Mouse (Mus musculus) midbrain, embryonic 11.5 days (tissue): ENCODE results near the gene Klhl8. TPM values are rescaled to one million over a fixed set of nuclear protein-coding genes. Genes with fewer than 3 reads are reported as not detected.

Source experiments
- ATAC-seq: fragments of 200-750 bp; cut with Nextera tagmentation; 2 replicates; pipeline ENCODE4 v1.8.0; 2017; ENCODE audit warnings: moderate TSS enrichment, moderate library complexity; ENCODE audit not compliant: low FRiP score
- DNase-seq: peaks from one replicate; pipeline ENCODE4 v3.0.0; 2015; ENCODE audit warnings: low spot score; ENCODE audit errors: missing footprints
- H3K27ac ChIP-seq: fragments of 300-500 bp; sonication (generic); 2 replicates; pipeline ENCODE4 v1.5.1; 2014; ENCODE audit warnings: low read depth, low read length
- H3K27me3 ChIP-seq: fragments of 300-500 bp; sonication (generic); 2 replicates; pipeline ENCODE4 v1.6.1; 2014; ENCODE audit warnings: mild to moderate bottlenecking, low read length, moderate library complexity, mixed read lengths; ENCODE audit not compliant: control insufficient read depth, insufficient read depth
- H3K36me3 ChIP-seq: fragments of 300-500 bp; sonication (generic); 2 replicates; pipeline ENCODE4 v1.6.1; 2014; ENCODE audit warnings: mild to moderate bottlenecking, low read length, moderate library complexity, mixed read lengths; ENCODE audit not compliant: control insufficient read depth, insufficient read depth
- H3K4me1 ChIP-seq: fragments of 300-500 bp; sonication (generic); 2 replicates; pipeline ENCODE4 v1.6.1; 2014; ENCODE audit warnings: low read length; ENCODE audit not compliant: control insufficient read depth, insufficient read depth
- H3K4me2 ChIP-seq: fragments of 300-500 bp; sonication (generic); 2 replicates; pipeline ENCODE4 v1.6.1; 2014; ENCODE audit warnings: mild to moderate bottlenecking, moderate library complexity
- H3K4me3 ChIP-seq: fragments of 300-500 bp; sonication (generic); 2 replicates; pipeline ENCODE4 v1.5.1; 2014; ENCODE audit warnings: low read depth, low read length
- H3K9ac ChIP-seq: fragments of 300-500 bp; sonication (generic); 2 replicates; pipeline ENCODE4 v1.6.1; 2014; ENCODE audit warnings: low read length
- H3K9me3 ChIP-seq: fragments of 300-500 bp; sonication (generic); 2 replicates; pipeline ENCODE4 v1.6.1; 2016; ENCODE audit warnings: low read length; ENCODE audit not compliant: control insufficient read depth
- WGBS: fragments of 180-500 bp; shearing (Covaris S2); extraction: QIAGEN DNeasy Blood & Tissue Kit; methylation state at CpG from one replicate; pipeline ENCODE4 v1.1.7; 2014; 5-methylcytosine and 5-hydroxymethylcytosine counted together
- polyA plus RNA-seq: library from polyadenylated mRNA; unstranded; fragments of >200 nt; fragmentation: Nextera tagmentation; extraction: Ambion mirVana; gene quantifications from 2 replicates; pipeline ENCODE4 v1.2.1, GENCODE M21; 2014

Klhl8 gene
- polyA plus RNA-seq, 1 experiment from 2014 or later, result 16.5 TPM

DNA sequence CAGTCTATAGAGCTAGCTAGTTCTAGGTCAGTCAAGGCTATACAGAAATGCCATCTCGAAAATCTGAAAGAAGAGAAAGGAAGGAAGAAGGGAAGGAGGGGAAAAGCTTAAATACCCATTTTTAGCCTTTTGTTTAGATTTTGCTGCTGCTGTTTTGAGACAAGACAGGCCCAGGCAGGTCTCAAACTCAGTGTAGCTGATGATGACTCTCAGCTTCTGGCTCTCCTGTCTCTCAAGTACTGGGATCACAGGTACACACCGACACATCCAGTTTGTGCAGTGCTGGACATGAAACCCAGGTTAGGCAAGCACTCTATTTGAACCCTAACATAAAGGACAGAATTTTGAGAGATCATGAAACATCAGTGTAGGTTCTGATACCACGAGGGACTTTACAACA is 1.6 kb downstream of the Klhl8 start:
- H3K9ac ChIP-seq, result no peak overlapping the region
- H3K9me3 ChIP-seq, result no peaks in the 10 kb centered on the region
- no peak overlapping the region for H3K27ac ChIP-seq
- no peaks in the 10 kb centered on the region for H3K36me3 ChIP-seq
- DNase-seq (peak; percentile 57), ATAC-seq (no peak)
- no peak overlapping the region for H3K4me3 ChIP-seq
- peaks cover 5% of the 10 kb centered on the region; the same call in 1 of the 2 replicates for H3K4me1 ChIP-seq
- H3K4me2 ChIP-seq, result no peak overlapping the region
- WGBS, result 75% methylated on average over 3 of the region's 3 CpGs
- no peaks in the 10 kb centered on the region; the same call in 1 of the 2 replicates for H3K27me3 ChIP-seq

DNA sequence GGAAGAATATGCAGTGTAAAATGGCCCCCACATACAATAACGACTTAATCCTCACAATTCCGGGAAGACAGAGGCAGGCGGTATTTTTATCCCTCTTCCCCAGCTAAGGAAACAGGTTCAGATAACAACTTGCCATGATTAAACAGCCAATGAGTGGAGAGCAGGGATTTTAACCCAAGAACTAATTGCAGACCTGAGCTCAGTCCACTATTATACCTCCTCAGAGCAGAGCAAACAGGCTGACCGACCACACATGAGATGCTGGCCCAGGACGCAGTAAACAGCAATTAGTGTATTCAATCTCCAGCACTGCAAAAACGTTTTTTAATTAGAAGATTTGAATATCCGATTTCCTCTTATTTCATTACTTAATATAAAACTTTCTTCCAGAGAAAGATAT is 2.2 kb downstream of the Klhl8 start:
- H3K9ac ChIP-seq, result no peak overlapping the region
- no peak overlapping the region for H3K4me3 ChIP-seq
- H3K4me2 ChIP-seq, result no peak overlapping the region
- no peak for ATAC-seq
- H3K27ac ChIP-seq, result no peak overlapping the region
- WGBS, result 63% methylated on average over 7 of the region's 7 CpGs
- H3K27me3 ChIP-seq, result no peaks in the 10 kb centered on the region; the same call in 1 of the 2 replicates
- H3K4me1 ChIP-seq, result peaks cover 5% of the 10 kb centered on the region; the same call in 1 of the 2 replicates
- H3K9me3 ChIP-seq, result no peaks in the 10 kb centered on the region
- DNase-seq, result peak; percentile 76
- H3K36me3 ChIP-seq, result no peaks in the 10 kb centered on the region

DNA sequence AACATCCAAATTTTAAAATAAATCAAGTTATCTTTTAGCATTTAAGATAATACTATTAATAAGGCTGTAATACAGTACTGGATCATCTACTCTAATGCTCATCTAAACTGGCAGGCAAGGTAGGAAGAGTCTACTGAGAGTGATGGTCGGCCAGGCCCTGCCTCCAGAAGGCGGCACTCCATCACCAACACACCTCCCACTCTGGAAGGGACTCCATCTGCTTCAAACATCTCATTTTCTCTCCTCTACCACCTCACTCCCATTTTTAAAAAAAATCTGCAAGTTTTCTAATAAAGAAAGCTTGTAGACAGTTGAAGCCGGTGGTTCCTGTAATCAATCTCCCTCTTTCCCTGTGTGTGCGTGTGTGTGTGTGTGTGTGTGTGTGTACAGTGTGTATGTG is 3.2 kb downstream of the Klhl8 start:
- 87% methylated on average over 4 of the region's 4 CpGs for WGBS

DNA sequence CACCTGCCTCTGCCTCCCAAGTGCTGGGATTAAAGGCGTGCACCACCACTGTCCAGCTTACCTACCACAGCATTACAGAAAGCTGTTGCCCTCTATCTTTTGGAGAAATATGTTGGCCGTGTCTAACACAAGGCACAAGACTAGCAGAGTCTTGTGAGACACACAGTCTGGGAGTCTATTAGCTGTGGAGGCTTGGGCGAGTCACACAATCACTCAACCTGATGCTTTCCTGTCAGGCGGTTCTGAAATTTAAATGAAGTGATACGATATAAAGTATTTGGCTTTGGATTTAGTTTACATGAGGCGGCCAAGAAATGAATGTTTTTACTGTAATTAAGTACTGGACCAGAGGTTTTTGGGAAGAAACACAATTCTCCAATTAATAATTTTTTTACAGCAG is 4.9 kb downstream of the Klhl8 start:
- Histone ChIP-seq H3K36me3 (no peaks in the 10 kb centered on the region), H3K9me3 (no peaks in the 10 kb centered on the region), H3K4me3 (no peak overlapping the region), H3K4me1 (peaks cover 5% of the 10 kb centered on the region; the same call in 1 of the 2 replicates), H3K4me2 (no peak overlapping the region), H3K27ac (no peak overlapping the region), H3K27me3 (no peaks in the 10 kb centered on the region; the same call in 1 of the 2 replicates), H3K9ac (no peak overlapping the region)
- 88% methylated on average over 6 of the region's 6 CpGs for WGBS
- DNase-seq (no peak), ATAC-seq (no peak)

More for the DNA sequence above, 3.2 kb downstream of the Klhl8 start:
- H3K36me3 ChIP-seq, result no peaks in the 10 kb centered on the region
- ATAC-seq, result no peak
- no peak overlapping the region for H3K9ac ChIP-seq
- H3K9me3 ChIP-seq, result no peaks in the 10 kb centered on the region
- H3K4me3 ChIP-seq, result no peak overlapping the region
- no peak overlapping the region for H3K4me2 ChIP-seq
- peaks cover 5% of the 10 kb centered on the region; the same call in 1 of the 2 replicates for H3K4me1 ChIP-seq
- no peak overlapping the region for H3K27ac ChIP-seq
- peak; percentile 76 for DNase-seq
- H3K27me3 ChIP-seq, result no peaks in the 10 kb centered on the region; the same call in 1 of the 2 replicates

DNA sequence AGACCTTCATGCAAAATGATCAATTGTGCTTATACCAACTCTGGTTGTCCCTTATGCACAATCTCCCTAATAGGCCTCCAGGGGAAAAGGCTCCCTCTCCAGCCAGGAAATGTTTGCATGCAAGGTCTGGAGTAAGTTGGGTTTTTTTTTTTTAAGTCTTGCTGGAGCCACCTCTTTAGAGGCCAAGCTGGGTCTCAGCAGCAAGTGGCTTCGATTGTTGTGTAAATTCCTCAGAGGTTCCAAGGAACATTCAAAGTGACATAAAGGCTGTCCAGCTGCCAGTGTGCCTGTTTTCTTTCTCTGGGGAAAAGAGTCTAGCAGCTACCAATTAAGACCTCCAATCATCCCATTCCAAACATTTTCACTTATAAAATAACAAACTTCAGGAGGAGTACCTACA is 12.7 kb downstream of the Klhl8 start:
- DNase-seq, result peak; percentile 68
- H3K9ac ChIP-seq, result no peak overlapping the region
- 9% methylated on average over 1 of the region's 1 CpGs for WGBS
- no peak overlapping the region for H3K4me3 ChIP-seq
- H3K9me3 ChIP-seq, result no peaks in the 10 kb centered on the region
- H3K4me2 ChIP-seq, result no peak overlapping the region
- no peak for ATAC-seq
- H3K27me3 ChIP-seq, result no peaks in the 10 kb centered on the region
- no peaks in the 10 kb centered on the region for H3K36me3 ChIP-seq
- peaks cover 6% of the 10 kb centered on the region; the same call in 1 of the 2 replicates for H3K4me1 ChIP-seq
- no peak overlapping the region for H3K27ac ChIP-seq

DNA sequence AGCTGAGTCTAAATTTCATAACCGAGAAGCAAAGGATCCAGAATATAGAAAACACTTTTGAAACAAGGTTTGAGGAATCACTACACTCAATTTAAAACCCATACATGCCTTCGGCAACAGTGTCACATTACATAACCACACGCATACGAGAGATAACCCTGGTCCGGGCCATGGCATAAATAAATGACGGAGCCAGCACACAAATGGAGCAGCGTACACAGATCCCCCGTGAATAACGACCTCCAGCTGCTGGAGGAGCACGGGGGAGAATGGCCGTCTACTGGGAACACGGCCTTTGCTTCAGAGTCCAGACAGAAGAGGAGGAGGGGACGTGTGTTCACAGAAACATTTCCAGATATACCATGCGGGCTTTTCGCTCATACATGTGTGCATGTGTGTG is 21.3 kb downstream of the Klhl8 start:
- H3K4me3 ChIP-seq, result no peak overlapping the region
- WGBS, result 83% methylated on average over 15 of the region's 15 CpGs
- no peaks in the 10 kb centered on the region for H3K9me3 ChIP-seq
- no peaks in the 10 kb centered on the region for H3K36me3 ChIP-seq
- H3K4me1 ChIP-seq, result no peaks in the 10 kb centered on the region
- DNase-seq (no peak), ATAC-seq (no peak)
- no peaks in the 10 kb centered on the region for H3K27me3 ChIP-seq
- no peak overlapping the region for H3K9ac ChIP-seq
- no peak overlapping the region for H3K27ac ChIP-seq
- no peak overlapping the region for H3K4me2 ChIP-seq

DNA sequence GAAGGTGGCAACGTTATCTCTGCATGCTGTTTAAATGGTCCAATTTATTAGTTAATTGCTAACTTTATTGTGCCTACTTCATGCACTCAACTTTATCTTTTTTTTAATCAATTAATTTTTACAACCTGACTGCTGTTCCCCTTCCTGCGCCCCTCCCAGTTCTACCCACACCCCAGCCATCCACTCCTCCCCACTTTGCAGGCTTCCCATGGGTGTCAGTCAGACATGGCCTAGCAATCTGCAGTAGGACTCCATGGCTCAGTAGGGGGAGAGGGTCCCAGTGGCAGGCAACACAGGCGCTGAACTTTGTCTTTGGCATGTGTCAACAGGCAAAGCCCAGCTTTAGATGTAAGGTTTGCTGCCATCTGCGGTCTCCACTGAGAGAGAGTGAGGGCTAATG is 47.3 kb downstream of the Klhl8 start:
- 97% methylated on average over 4 of the region's 4 CpGs for WGBS

DNA sequence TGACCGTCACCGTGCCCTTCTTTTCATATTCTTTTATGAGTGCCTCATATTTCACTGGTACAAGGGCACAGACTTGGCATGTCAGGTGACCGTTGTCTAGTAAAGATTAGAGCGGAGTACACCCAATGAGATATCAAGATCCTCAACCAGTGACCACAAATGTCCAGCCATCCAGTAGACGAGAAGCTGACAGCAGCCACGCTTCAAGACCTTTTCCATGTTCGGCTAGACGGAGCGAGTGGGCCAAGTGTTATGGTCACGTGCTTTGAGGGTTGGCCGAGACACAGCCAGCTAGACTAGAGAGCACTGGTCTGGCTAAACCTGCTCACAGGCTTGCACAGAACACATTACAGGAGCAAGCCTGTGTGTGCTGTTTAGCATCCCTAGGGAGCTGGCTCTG is 50.4 kb downstream of the Klhl8 start:
- Histone ChIP-seq H3K4me2 (no peak overlapping the region), H3K36me3 (0 out of 2 replicates have a peak, but pooled peaks cover 2% of the 10 kb centered on the region), H3K4me3 (no peak overlapping the region), H3K4me1 (no peaks in the 10 kb centered on the region), H3K9me3 (no peaks in the 10 kb centered on the region), H3K9ac (no peak overlapping the region), H3K27ac (no peak overlapping the region), H3K27me3 (no peaks in the 10 kb centered on the region)
- WGBS, result 96% methylated on average over 11 of the region's 11 CpGs
- no peak for ATAC-seq
- peak; percentile 77 for DNase-seq

More for the DNA sequence above, 47.3 kb downstream of the Klhl8 start:
- ATAC-seq, result no peak
- H3K27me3 ChIP-seq, result no peaks in the 10 kb centered on the region
- H3K36me3 ChIP-seq, result 0 out of 2 replicates have a peak, but pooled peaks cover 2% of the 10 kb centered on the region
- H3K9me3 ChIP-seq, result no peaks in the 10 kb centered on the region
- H3K27ac ChIP-seq, result no peak overlapping the region
- H3K9ac ChIP-seq, result no peak overlapping the region
- DNase-seq, result no peak
- H3K4me2 ChIP-seq, result no peak overlapping the region
- H3K4me3 ChIP-seq, result no peak overlapping the region
- no peaks in the 10 kb centered on the region for H3K4me1 ChIP-seq

DNA sequence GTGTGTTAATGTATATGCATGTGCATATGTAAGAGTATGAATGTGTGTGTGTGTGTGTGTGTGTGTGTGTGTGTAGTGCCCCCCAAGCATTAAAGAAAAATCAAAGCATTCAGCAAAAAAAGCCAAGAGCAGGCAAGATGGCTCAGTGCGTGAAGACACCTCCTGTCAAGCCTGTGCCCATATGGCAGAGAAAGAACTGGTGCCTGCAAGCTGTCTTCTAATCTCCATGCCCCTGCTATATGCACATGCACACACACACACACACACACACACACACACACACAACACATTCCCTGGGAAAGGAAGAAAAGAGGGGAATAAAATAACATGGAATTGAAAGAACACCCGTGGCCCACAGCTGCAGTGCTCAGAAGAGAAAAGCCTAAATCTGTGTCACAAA is 53.9 kb downstream of the Klhl8 start:
- Histone ChIP-seq H3K9me3 (no peaks in the 10 kb centered on the region), H3K4me1 (no peaks in the 10 kb centered on the region), H3K4me2 (no peak overlapping the region), H3K27me3 (no peaks in the 10 kb centered on the region), H3K4me3 (no peak overlapping the region), H3K36me3 (no peaks in the 10 kb centered on the region), H3K9ac (no peak overlapping the region), H3K27ac (no peak overlapping the region)
- ATAC-seq (no peak), DNase-seq (no peak)
- WGBS, result 100% methylated on average over 2 of the region's 2 CpGs
